Mouse (Mus musculus) MEL (cell line): ENCODE results near the gene Bcap31. TPM values are rescaled to one million over a fixed set of nuclear protein-coding genes. Genes with fewer than 3 reads are reported as not detected.

Source experiments
- polyA plus RNA-seq, 2 experiments: library from polyadenylated mRNA; stranded (reverse) in 1 of 2; unstranded in 1 of 2; fragments of >175 nt in 1 of 2; fragments of >200 nt in 1 of 2; gene quantifications; 2 replicates each; pipeline versions ENCODE4 v1.2.1 to v1.2.4; 2012; ENCODE audit warnings: low replicate concordance in 2 of 2, low read depth in 1 of 2; ENCODE audit not compliant: insufficient read length in 2 of 2, insufficient read depth in 1 of 2, missing spikeins in 1 of 2
- total RNA-seq: library from RNA; depleted of rRNA; stranded (reverse); fragments of 300-350 nt; gene quantifications from 2 replicates; pipeline ENCODE4 v1.2.3, GENCODE M21; 2012; rRNA removed

Bcap31 gene
- total and polyA plus RNA-seq, 3 experiments, result 164 to 214 TPM; not detected in 1

Other genes with a start within 250 kb of the Bcap31 start
- gene Bgn, start 232.6 kb downstream of the Bcap31 start, total RNA-seq, result not detected in 2 replicates
- not detected for gene Bgn, start 232.6 kb downstream of the Bcap31 start, polyA plus RNA-seq
- not detected in 2 replicates for gene Atp2b3, start 213.1 kb downstream of the Bcap31 start, total RNA-seq
- gene Atp2b3, start 213.1 kb downstream of the Bcap31 start, polyA plus RNA-seq, result not detected
- 3.4 and 4.7 TPM in 2 replicates for gene Dusp9, start 76.8 kb downstream of the Bcap31 start, total RNA-seq
- gene Dusp9, start 76.8 kb downstream of the Bcap31 start, polyA plus RNA-seq, result 1 to 10 TPM in 1 of 2 experiments, not detected in 1; 5.2 TPM
- gene Pnck, start 56.1 kb downstream of the Bcap31 start, total RNA-seq, result not detected in 2 replicates
- gene Pnck, start 56.1 kb downstream of the Bcap31 start, polyA plus RNA-seq, result under 1 TPM in 1 of 2 experiments, not detected in 1; 0.11 TPM
- 4.9 and 5.4 TPM in 2 replicates for gene Slc6a8, start 43.0 kb downstream of the Bcap31 start, total RNA-seq
- gene Slc6a8, start 43.0 kb downstream of the Bcap31 start, polyA plus RNA-seq, result 10 to 100 TPM in 1 of 2 experiments, not detected in 1; 11.9 TPM
- gene Abcd1, start 422 bp upstream of the Bcap31 start, total RNA-seq, result 4.8 and 5.4 TPM in 2 replicates
- gene Abcd1, start 422 bp upstream of the Bcap31 start, polyA plus RNA-seq, result 10 to 100 TPM in 1 of 2 experiments, not detected in 1; 17.3 TPM
- not detected in 2 replicates for gene Plxnb3, start 40.9 kb upstream of the Bcap31 start, total RNA-seq
- under 1 TPM in 1 of 2 experiments, not detected in 1; 0.10 TPM for gene Plxnb3, start 40.9 kb upstream of the Bcap31 start, polyA plus RNA-seq
- 0.20 and 0.31 TPM in 2 replicates for gene Srpk3, start 58.2 kb upstream of the Bcap31 start, total RNA-seq
- gene Srpk3, start 58.2 kb upstream of the Bcap31 start, polyA plus RNA-seq, result under 1 TPM in 1 of 2 experiments, not detected in 1; 0.17 TPM
- gene Idh3g, start 70.7 kb upstream of the Bcap31 start, total RNA-seq, result 232 and 248 TPM in 2 replicates
- 100 to 1,000 TPM in 1 of 2 experiments, not detected in 1; 296 TPM for gene Idh3g, start 70.7 kb upstream of the Bcap31 start, polyA plus RNA-seq
- gene Ssr4, start 70.9 kb upstream of the Bcap31 start, total RNA-seq, result 256 and 283 TPM in 2 replicates
- gene Ssr4, start 70.9 kb upstream of the Bcap31 start, polyA plus RNA-seq, result 100 to 1,000 TPM in 1 of 2 experiments, not detected in 1; 343 TPM
- gene Pdzd4, start 108.8 kb upstream of the Bcap31 start, total RNA-seq, result 0.46 and 0.49 TPM in 2 replicates
- gene Pdzd4, start 108.8 kb upstream of the Bcap31 start, polyA plus RNA-seq, result 1 to 10 TPM in 1 of 2 experiments, not detected in 1; 2.7 TPM
- 0.10 and 0.35 TPM in 2 replicates for gene Avpr2, start 175.9 kb upstream of the Bcap31 start, total RNA-seq
- gene Avpr2, start 175.9 kb upstream of the Bcap31 start, polyA plus RNA-seq, result under 1 TPM in 1 of 2 experiments, not detected in 1; 0.49 TPM
- gene L1cam, start 179.9 kb upstream of the Bcap31 start, total RNA-seq, result 0.52 and 0.73 TPM in 2 replicates
- gene L1cam, start 179.9 kb upstream of the Bcap31 start, polyA plus RNA-seq, result under 1 TPM in 1 of 2 experiments, not detected in 1; 0.96 TPM
- 9.6 and 10.3 TPM in 2 replicates for gene Arhgap4, start 205.7 kb upstream of the Bcap31 start, total RNA-seq
- 10 to 100 TPM in 1 of 2 experiments, not detected in 1; 24.5 TPM for gene Arhgap4, start 205.7 kb upstream of the Bcap31 start, polyA plus RNA-seq
- 155 and 174 TPM in 2 replicates for gene Naa10, start 205.8 kb upstream of the Bcap31 start, total RNA-seq
- gene Naa10, start 205.8 kb upstream of the Bcap31 start, polyA plus RNA-seq, result 100 to 1,000 TPM; 253 to 417 TPM
- 18.8 and 22.7 TPM in 2 replicates for gene Renbp, start 214.7 kb upstream of the Bcap31 start, total RNA-seq
- gene Renbp, start 214.7 kb upstream of the Bcap31 start, polyA plus RNA-seq, result 10 to 100 TPM in 1 of 2 experiments, not detected in 1; 38.0 TPM